Mouse (Mus musculus) liver, embryonic 14.5 days (tissue): Measurements from ENCODE around the gene Parp2. TPM values are rescaled to one million over a fixed set of nuclear protein-coding genes. Genes with fewer than 3 reads are reported as not detected.
A peak's percentile ranks its signal among the peaks of the same experiment; 100 is the strongest.

ENCODE experiments used
- ATAC-seq: fragments of 200-750 bp; cut with Nextera tagmentation; 2 replicates; pipeline ENCODE4 v1.8.0; 2017; ENCODE audit warnings: moderate number of reproducible peaks, mild to moderate bottlenecking, moderate library complexity; ENCODE audit not compliant: insufficient read depth
- DNase-seq, 3 experiments: peaks; one replicate each; pipeline ENCODE4 v3.0.0-alpha.2; 2012 to 2013; ENCODE audit warnings: low read depth in 3 of 3, low spot score in 3 of 3
- H3K27ac ChIP-seq: fragments of 300-500 bp; sonication (generic); 2 replicates; pipeline ENCODE4 v1.5.1; 2014; ENCODE audit warnings: moderate library complexity, mild to moderate bottlenecking, control low read depth, inconsistent platforms
- H3K27me3 ChIP-seq: fragments of 300-500 bp; sonication (generic); 2 replicates; pipeline ENCODE4 v1.6.1; 2014; ENCODE audit warnings: mild to moderate bottlenecking, low read length, moderate library complexity; ENCODE audit not compliant: control insufficient read depth, insufficient read depth
- H3K36me3 ChIP-seq: fragments of 300-500 bp; sonication (generic); replicated peaks from 2 replicates; pipeline ENCODE4 v1.6.1; 2014; ENCODE audit warnings: low read depth; ENCODE audit not compliant: control insufficient read depth, insufficient read depth
- H3K4me1 ChIP-seq, 2 experiments: fragments of 200-500 bp in 1 of 2; fragments of 300-500 bp in 1 of 2; sonication (generic) in 1 of 2; replicated peaks; 2 replicates each; pipeline ENCODE4 v1.6.1; 2012 to 2014; ENCODE audit warnings: antibody characterized with exemption in 1 of 2, inconsistent platforms in 1 of 2, low read length in 1 of 2; ENCODE audit not compliant: control insufficient read depth in 2 of 2, insufficient read depth in 2 of 2
- H3K4me2 ChIP-seq: fragments of 300-500 bp; sonication (generic); 2 replicates; pipeline ENCODE4 v1.6.1; 2014; ENCODE audit warnings: low read depth, mild to moderate bottlenecking, control low read depth, moderate library complexity
- H3K4me3 ChIP-seq, 2 experiments: fragments of 200-500 bp in 1 of 2; fragments of 300-500 bp in 1 of 2; sonication (generic) in 1 of 2; 2 replicates each; pipeline ENCODE4 v1.5.1; 2012 to 2014; ENCODE audit warnings: low read depth in 2 of 2, low read length in 2 of 2, mild to moderate bottlenecking in 2 of 2, control low read depth in 1 of 2, inconsistent platforms in 1 of 2, moderate library complexity in 1 of 2; ENCODE audit not compliant: insufficient read depth in 1 of 2
- H3K9ac ChIP-seq: fragments of 300-500 bp; sonication (generic); replicated peaks from 2 replicates; pipeline ENCODE4 v1.6.1; 2014; ENCODE audit warnings: mild to moderate bottlenecking, control low read depth, moderate library complexity
- H3K9me3 ChIP-seq: fragments of 300-500 bp; sonication (generic); 2 replicates; pipeline ENCODE4 v1.6.1; 2016; ENCODE audit warnings: low read length, mixed read lengths; ENCODE audit not compliant: control insufficient read depth
- CTCF ChIP-seq: IDR thresholded peaks from 2 replicates; pipeline ENCODE4 v1.5.1; 2016; ENCODE audit warnings: antibody characterized with exemption, low read depth, control low read depth
- EP300 ChIP-seq: IDR thresholded peaks from 2 replicates; pipeline ENCODE4 v1.6.1; 2016; ENCODE audit warnings: antibody characterized with exemption, low read depth
- WGBS: fragments of 180-500 bp; shearing (Covaris S2); extraction: QIAGEN DNeasy Blood & Tissue Kit; methylation state at CpG from one replicate; pipeline ENCODE4 v1.1.7; 2014; ENCODE audit not compliant: insufficient replicate concordance; 5-methylcytosine and 5-hydroxymethylcytosine counted together
- polyA plus RNA-seq, 2 experiments: library from polyadenylated mRNA; depleted of rRNA in 1 of 2; stranded (reverse) in 1 of 2; unstranded in 1 of 2; fragments of >200 nt; fragmentation: Nextera tagmentation in 1 of 2; extraction: Ambion mirVana in 1 of 2; gene quantifications; 2 replicates each; pipeline versions ENCODE4 v1.2.1 to v1.2.3; 2012 to 2014

Parp2 gene
- polyA plus RNA-seq (2012; rRNA removed) (20.6 and 32.9 TPM in 2 replicates), polyA plus RNA-seq (2014; fragmentation: Nextera tagmentation; extraction: Ambion mirVana) (31.3 and 35.9 TPM in 2 replicates)

DNA sequence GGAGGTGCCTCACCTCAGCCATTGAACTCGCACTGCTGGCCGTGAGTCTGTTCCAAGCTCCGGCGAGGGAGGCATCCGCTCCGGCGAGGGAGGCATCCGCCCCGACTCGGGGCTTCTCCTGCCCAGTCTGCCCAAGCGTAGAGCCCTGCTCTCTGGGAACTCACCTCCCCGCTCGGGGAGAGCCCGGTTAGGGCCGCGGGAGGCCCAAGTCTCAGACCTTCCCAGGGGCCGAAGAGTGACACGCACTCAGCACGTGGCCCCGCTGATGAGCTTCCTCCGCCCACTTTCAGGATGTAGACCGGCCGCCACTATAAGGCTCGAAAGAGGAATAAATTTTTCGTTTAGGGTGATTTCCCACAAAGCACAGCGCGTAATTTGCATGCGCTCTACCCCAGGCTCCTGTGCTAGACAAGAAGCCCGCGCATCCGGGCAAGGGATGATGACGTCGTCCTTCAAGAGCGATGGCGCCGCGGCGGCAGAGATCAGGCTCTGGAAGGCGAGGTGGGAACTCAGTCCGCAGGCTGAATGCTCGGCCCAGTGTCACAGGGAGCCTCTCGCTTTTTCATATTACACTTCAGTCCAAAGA lies at the start of gene Parp2, which contains the start of gene Ccnb1ip1:
Parp2 (plus strand) TSS at position 355 of the 586 bp plus-strand sequence.
Ccnb1ip1 (minus strand) TSS at position 246 of the 586 bp plus-strand sequence.
- Histone ChIP-seq H3K36me3 (peaks cover 12% of the 10 kb centered on the region), H3K27me3 (no peaks in the 10 kb centered on the region), H3K4me2 (peak within 1 kb of the TSS; percentile 80), H3K4me1 (peaks cover 6 to 8% of the 10 kb centered on the region in 2 experiments), H3K9me3 (no peaks in the 10 kb centered on the region), H3K4me3 (peak within 1 kb of the TSS; percentile 67 to 69), H3K9ac (peak within 1 kb of the TSS; percentile 83), H3K27ac (peak within 1 kb of the TSS; percentile 74)
- WGBS: under 1% methylated on average over 41 of the region's 42 CpGs
- peak; percentile 99 for ATAC-seq
- peak; percentile 94 to 95 (median 94) for DNase-seq
- TF ChIP-seq CTCF (0 out of 2 replicates have a peak, but pooled peaks have one; percentile 3), EP300 (peak; percentile 48)

GRCm38 (mm10) chr14:50758416-50759085 lies 49.1 kb upstream of the Parp2 start:
- DNase-seq (no peak), ATAC-seq (no peak)
- Histone ChIP-seq H3K9me3 (no peaks in the 10 kb centered on the region), H3K27me3 (no peaks in the 10 kb centered on the region), H3K4me1 (no peaks in the 10 kb centered on the region), H3K4me2 (no peak overlapping the region), H3K4me3 (no peak overlapping the region), H3K9ac (no peak overlapping the region), H3K36me3 (no peaks in the 10 kb centered on the region), H3K27ac (no peak overlapping the region)
- WGBS: 53% methylated on average over 5 of the region's 5 CpGs
- TF ChIP-seq EP300 (no peak), CTCF (no peak)

DNA sequence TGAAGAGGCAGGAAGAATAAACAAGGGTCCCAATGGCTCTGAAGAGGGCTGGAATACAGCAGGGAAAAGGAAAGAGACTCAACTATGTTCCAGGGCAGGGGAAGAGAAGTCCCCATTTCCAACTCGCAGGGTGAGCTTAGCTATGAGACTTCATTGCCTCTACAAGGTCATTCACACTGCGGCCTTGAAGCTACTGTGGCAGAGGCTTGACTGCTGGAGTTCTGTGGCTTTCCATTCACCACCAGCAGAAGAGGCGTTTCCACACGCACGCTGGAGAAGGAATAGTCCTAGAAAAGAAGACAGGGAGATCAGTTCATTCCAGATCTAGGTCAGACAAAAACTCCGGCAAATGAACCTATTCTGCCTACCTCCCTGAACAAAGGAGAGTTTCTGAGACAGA lies 41.9 kb upstream of the Parp2 start:
- WGBS: 83% methylated on average over 6 of the region's 6 CpGs
- no peak for ATAC-seq

DNA sequence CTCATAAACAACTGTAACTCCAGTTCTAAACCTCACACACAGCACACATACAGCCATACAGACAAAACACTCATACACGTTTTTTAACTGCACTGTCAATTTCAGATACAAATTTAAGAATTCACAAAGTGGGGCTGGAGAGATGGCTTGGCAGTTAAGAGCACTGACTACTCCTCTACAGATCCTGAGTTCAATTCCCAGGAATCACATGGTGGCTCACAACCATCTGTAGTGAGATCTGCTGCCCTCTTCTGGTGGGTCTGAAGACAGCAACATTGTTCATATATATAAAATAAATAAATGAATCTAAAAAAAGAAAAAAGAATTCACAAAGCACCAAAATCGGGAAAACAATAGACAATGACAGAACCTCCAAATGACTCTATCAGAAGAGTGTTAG lies 36.3 kb upstream of the Parp2 start:
- WGBS: 53% methylated on average over 2 of the region's 2 CpGs
- no peak for DNase-seq
- H3K4me2 ChIP-seq: no peak overlapping the region

More for the DNA sequence above, 41.9 kb upstream of the Parp2 start:
- H3K4me3 ChIP-seq: no peak overlapping the region
- H3K27ac ChIP-seq: no peak overlapping the region
- no peak for DNase-seq
- H3K9ac ChIP-seq: no peak overlapping the region
- no peaks in the 10 kb centered on the region for H3K9me3 ChIP-seq
- no peaks in the 10 kb centered on the region for H3K4me1 ChIP-seq
- TF ChIP-seq EP300 (no peak), CTCF (no peak)
- no peaks in the 10 kb centered on the region for H3K36me3 ChIP-seq
- H3K4me2 ChIP-seq: no peak overlapping the region
- no peaks in the 10 kb centered on the region for H3K27me3 ChIP-seq

DNA sequence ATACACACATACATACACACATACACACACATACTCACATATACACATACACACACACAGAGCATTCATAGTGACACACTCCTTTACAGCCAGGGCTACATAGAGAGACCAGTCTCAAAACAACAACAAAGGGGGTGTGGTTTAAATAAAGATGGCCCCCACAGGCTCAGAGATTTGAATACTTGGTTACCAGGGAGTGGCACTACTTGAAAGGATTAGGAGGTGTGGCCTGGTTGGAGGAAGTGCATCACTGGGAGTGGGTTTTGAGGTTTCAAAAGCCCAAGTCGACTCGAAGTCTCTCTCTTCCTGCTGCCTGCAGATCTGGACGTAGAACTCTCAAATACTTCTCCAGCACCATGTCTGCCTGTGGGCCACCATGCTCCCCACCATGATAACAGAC lies 25.5 kb upstream of the Parp2 start:
- no peak for DNase-seq
- 55% methylated on average over 3 of the region's 3 CpGs for WGBS
- no peak for ATAC-seq
- Histone ChIP-seq H3K36me3 (no peaks in the 10 kb centered on the region), H3K27me3 (no peaks in the 10 kb centered on the region), H3K9me3 (no peaks in the 10 kb centered on the region), H3K27ac (no peak overlapping the region), H3K4me3 (no peak overlapping the region), H3K4me1 (peaks cover 0 to 4% of the 10 kb centered on the region in 2 experiments; a peak in 3 of 4 replicates), H3K9ac (no peak overlapping the region), H3K4me2 (no peak overlapping the region)
- TF ChIP-seq EP300 (no peak), CTCF (no peak)

More for the DNA sequence above, 36.3 kb upstream of the Parp2 start:
- Histone ChIP-seq H3K4me1 (no peaks in the 10 kb centered on the region), H3K27ac (no peak overlapping the region), H3K27me3 (no peaks in the 10 kb centered on the region), H3K4me3 (no peak overlapping the region), H3K9me3 (no peaks in the 10 kb centered on the region), H3K9ac (no peak overlapping the region), H3K36me3 (peaks cover 3% of the 10 kb centered on the region; the same call in 1 of the 2 replicates)
- no peak for ATAC-seq
- TF ChIP-seq EP300 (no peak), CTCF (peak; percentile 38; the same call in 1 of the 2 replicates)
